ENCODE assay signal across 8 mouse cellular contexts in the genomic region with DNA sequence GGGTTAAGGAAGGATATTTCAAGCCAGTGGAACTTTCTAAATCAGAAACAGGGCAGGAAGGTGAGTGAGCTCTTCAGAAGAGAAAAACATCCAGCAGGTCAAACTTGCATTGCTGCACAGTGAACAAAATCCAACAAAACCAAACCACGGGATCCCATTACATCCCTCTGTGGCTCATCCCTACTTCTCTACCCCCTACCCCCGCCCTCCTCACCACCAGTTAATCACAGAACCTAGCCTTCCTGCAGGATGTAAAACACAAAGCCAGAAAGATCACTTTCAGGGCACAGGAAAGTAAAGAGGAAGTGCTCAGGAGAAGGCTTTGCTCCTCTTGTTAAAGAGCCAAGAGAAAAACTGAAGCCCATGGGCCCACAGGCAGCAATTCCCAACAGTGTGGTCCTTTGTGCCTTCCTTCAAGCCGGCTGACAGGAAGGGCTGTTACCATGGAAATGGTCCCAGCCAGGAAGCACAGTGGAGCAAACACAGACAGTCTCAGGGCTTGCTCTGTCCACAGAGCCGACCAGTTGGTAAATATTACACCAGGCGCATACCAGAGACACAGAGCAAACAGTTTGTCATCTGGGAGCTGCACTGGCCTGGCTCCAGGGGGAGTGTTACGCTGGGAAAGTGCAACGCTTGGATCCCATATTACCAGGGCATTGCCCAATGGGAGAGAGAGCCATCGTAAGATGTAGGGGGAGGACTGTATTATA.
DNase-seq lines count a peak whose midpoint lies in the region; ATAC-seq and TF ChIP-seq lines count a peak whose summit lies in the region.

No protein-coding gene starts in this region.

- peak; percentile 94 for ATAC-seq in embryonic facial prominence, embryonic 14.5 days (ENCODE audit: low read depth)
- ATAC-seq in heart, embryonic 13.5 days (ENCODE audit: extremely low read depth, insufficient number of reproducible peaks, low FRiP score, low TSS enrichment) = peak; percentile 80; the same call in 1 of the 2 replicates
- ATAC-seq in kidney, embryonic 15.5 days (replicated peaks; ENCODE audit: low FRiP score) = peak; percentile 95
- ATAC-seq in lung, postnatal 0 days = peak; percentile 98
- peak; percentile 96 for ATAC-seq in stomach, embryonic 15.5 days (ENCODE audit: insufficient read depth, low FRiP score, low read depth)

- H3K4me3 ChIP-seq in embryonic facial prominence, embryonic 14.5 days (ENCODE audit: low read depth, low read length) = no peak overlapping the region
- no peak overlapping the region for H3K4me3 ChIP-seq in heart, embryonic 13.5 days
- no peak overlapping the region for H3K4me3 ChIP-seq in kidney, embryonic 15.5 days (replicated peaks)
- no peak overlapping the region for H3K4me3 ChIP-seq in lung, postnatal 0 days (ENCODE audit: low read depth, low read length)
- H3K4me3 ChIP-seq in stomach, embryonic 15.5 days (replicated peaks) = no peak overlapping the region

- no peaks in the 10 kb centered on the region for H3K9me3 ChIP-seq in embryonic facial prominence, embryonic 14.5 days (ENCODE audit: control insufficient read depth, low read length)
- no peaks in the 10 kb centered on the region for H3K9me3 ChIP-seq in heart, embryonic 13.5 days
- no peaks in the 10 kb centered on the region for H3K9me3 ChIP-seq in kidney, embryonic 15.5 days (replicated peaks)
- no peaks in the 10 kb centered on the region for H3K9me3 ChIP-seq in lung, postnatal 0 days (ENCODE audit: low read length)
- H3K9me3 ChIP-seq in stomach, embryonic 15.5 days = no peaks in the 10 kb centered on the region

- H3K27ac ChIP-seq in embryonic facial prominence, embryonic 14.5 days (replicated peaks; ENCODE audit: low read depth, low read length) = peak overlapping the region; percentile 78
- peak overlapping the region; percentile 82 for H3K27ac ChIP-seq in heart, embryonic 13.5 days (replicated peaks)
- peak overlapping the region; percentile 82 for H3K27ac ChIP-seq in kidney, embryonic 15.5 days
- H3K27ac ChIP-seq in lung, postnatal 0 days (ENCODE audit: low read length) = peak overlapping the region; percentile 54; the same call in 1 of the 2 replicates
- peak overlapping the region; percentile 68 for H3K27ac ChIP-seq in stomach, embryonic 15.5 days

- TF ChIP-seq CTCF in lung, postnatal 0 days (IDR thresholded peaks at IDR 0.05) = peak; percentile 56

- TF ChIP-seq EP300 in lung, postnatal 0 days (IDR thresholded peaks at IDR 0.05) = peak; percentile 74

- H3K4me1 ChIP-seq in embryonic facial prominence, embryonic 14.5 days (ENCODE audit: control insufficient read depth, insufficient read depth, low read length) = peaks cover 12% of the 10 kb centered on the region
- H3K4me1 ChIP-seq in heart, embryonic 13.5 days = peaks cover 11% of the 10 kb centered on the region
- H3K4me1 ChIP-seq in kidney, embryonic 15.5 days = peaks cover 14% of the 10 kb centered on the region
- no peaks in the 10 kb centered on the region for H3K4me1 ChIP-seq in lung, postnatal 0 days (ENCODE audit: insufficient read depth, low read depth, low read length)
- H3K4me1 ChIP-seq in stomach, embryonic 15.5 days = peaks cover 7% of the 10 kb centered on the region

- no peak overlapping the region for H3K9ac ChIP-seq in embryonic facial prominence, embryonic 14.5 days (ENCODE audit: low read depth, low read length)
- no peak overlapping the region for H3K9ac ChIP-seq in heart, embryonic 13.5 days
- no peak overlapping the region for H3K9ac ChIP-seq in kidney, embryonic 15.5 days
- H3K9ac ChIP-seq in lung, postnatal 0 days (replicated peaks; ENCODE audit: low read depth) = no peak overlapping the region
- H3K9ac ChIP-seq in stomach, embryonic 15.5 days = no peak overlapping the region

- H3K4me2 ChIP-seq in embryonic facial prominence, embryonic 14.5 days (ENCODE audit: low read depth, low read length) = no peak overlapping the region
- H3K4me2 ChIP-seq in heart, embryonic 13.5 days = no peak overlapping the region
- H3K4me2 ChIP-seq in kidney, embryonic 15.5 days = no peak overlapping the region
- H3K4me2 ChIP-seq in lung, postnatal 0 days (replicated peaks; ENCODE audit: low read depth, low read length) = no peak overlapping the region
- H3K4me2 ChIP-seq in stomach, embryonic 15.5 days = no peak overlapping the region

- no peaks in the 10 kb centered on the region for H3K36me3 ChIP-seq in embryonic facial prominence, embryonic 14.5 days (ENCODE audit: control insufficient read depth, insufficient read depth, low read length)
- no peaks in the 10 kb centered on the region for H3K36me3 ChIP-seq in heart, embryonic 13.5 days
- no peaks in the 10 kb centered on the region for H3K36me3 ChIP-seq in kidney, embryonic 15.5 days
- no peaks in the 10 kb centered on the region for H3K36me3 ChIP-seq in lung, postnatal 0 days (ENCODE audit: insufficient read depth, low read length)
- no peaks in the 10 kb centered on the region for H3K36me3 ChIP-seq in stomach, embryonic 15.5 days

- H3K27me3 ChIP-seq in embryonic facial prominence, embryonic 14.5 days (replicated peaks; ENCODE audit: control insufficient read depth, insufficient read depth, low read length) = no peaks in the 10 kb centered on the region
- no peaks in the 10 kb centered on the region for H3K27me3 ChIP-seq in heart, embryonic 13.5 days (replicated peaks)
- no peaks in the 10 kb centered on the region for H3K27me3 ChIP-seq in kidney, embryonic 15.5 days
- H3K27me3 ChIP-seq in lung, postnatal 0 days (replicated peaks; ENCODE audit: insufficient read depth, low read length) = no peaks in the 10 kb centered on the region
- no peaks in the 10 kb centered on the region for H3K27me3 ChIP-seq in stomach, embryonic 15.5 days (replicated peaks)

- DNase-seq in layer of hippocampus, postnatal 10 days (ENCODE audit: low spot score in 2 of 2) = peak; percentile 49 to 56
- DNase-seq in layer of hippocampus, adult 11-12 months (ENCODE audit: low spot score) = no peak
- DNase-seq in embryonic facial prominence, embryonic 14.5 days (ENCODE audit: low spot score) = peak; percentile 93
- peak; percentile 96 for DNase-seq in lung, postnatal 0 days (ENCODE audit: low spot score)
- DNase-seq in left cerebral cortex, adult 11 months (ENCODE audit: low spot score) = no peak

- WGBS in embryonic facial prominence, embryonic 14.5 days = 17% methylated on average over 8 of the region's 8 CpGs
- WGBS in heart, embryonic 13.5 days = 46% methylated on average over 8 of the region's 8 CpGs
- 23% methylated on average over 8 of the region's 8 CpGs for WGBS in kidney, embryonic 15.5 days
- WGBS in lung, postnatal 0 days = 9% methylated on average over 8 of the region's 8 CpGs
- 19% methylated on average over 8 of the region's 8 CpGs for WGBS in stomach, embryonic 15.5 days

Comparison
In these comparisons a context has a peak if more than half of its experiments do, and no peak if none do; other contexts are left out.
1. DNase-seq: peak in layer of hippocampus, postnatal 10 days (2 of 2), embryonic facial prominence, embryonic 14.5 days (single experiment) and lung, postnatal 0 days (single experiment); none in layer of hippocampus, adult 11-12 months (single experiment) and left cerebral cortex, adult 11 months (single experiment).
2. Peak in every context shown above with its lines, with median percentiles within 50 percentile points of each other: ATAC-seq and H3K27ac ChIP-seq.